Mouse (Mus musculus) midbrain, embryonic 12.5 days (tissue): ENCODE results near the gene Pkmyt1. TPM values are rescaled to one million over a fixed set of nuclear protein-coding genes. Genes with fewer than 3 reads are reported as not detected.

ENCODE experiments used
- ATAC-seq: fragments of 200-750 bp; cut with Nextera tagmentation; 2 replicates; pipeline ENCODE4 v1.8.0; 2017; ENCODE audit warnings: low read depth, moderate TSS enrichment, moderate library complexity; ENCODE audit not compliant: low FRiP score
- H3K27ac ChIP-seq: fragments of 300-500 bp; sonication (generic); replicated peaks from 2 replicates; pipeline ENCODE4 v1.5.1; 2016; ENCODE audit warnings: mild to moderate bottlenecking
- H3K27me3 ChIP-seq: fragments of 300-500 bp; sonication (generic); 2 replicates; pipeline ENCODE4 v1.6.1; 2016; ENCODE audit warnings: mild to moderate bottlenecking
- H3K36me3 ChIP-seq: fragments of 300-500 bp; sonication (generic); 2 replicates; pipeline ENCODE4 v1.6.1; 2016
- H3K4me1 ChIP-seq: fragments of 300-500 bp; sonication (generic); 2 replicates; pipeline ENCODE4 v1.6.1; 2016
- H3K4me2 ChIP-seq: fragments of 300-500 bp; sonication (generic); replicated peaks from 2 replicates; pipeline ENCODE4 v1.6.1; 2016; ENCODE audit warnings: mild to moderate bottlenecking, moderate library complexity
- H3K4me3 ChIP-seq: fragments of 300-500 bp; sonication (generic); 2 replicates; pipeline ENCODE4 v1.5.1; 2016; ENCODE audit warnings: mild to moderate bottlenecking
- H3K9ac ChIP-seq: fragments of 300-500 bp; sonication (generic); replicated peaks from 2 replicates; pipeline ENCODE4 v1.6.1; 2016; ENCODE audit warnings: mild to moderate bottlenecking, moderate library complexity
- H3K9me3 ChIP-seq: fragments of 300-500 bp; sonication (generic); 2 replicates; pipeline ENCODE4 v1.6.1; 2016; ENCODE audit warnings: mild to moderate bottlenecking
- WGBS: fragments of 180-500 bp; shearing (Covaris S2); methylation state at CpG from one replicate; pipeline ENCODE4 v1.1.7; 2016; 5-methylcytosine and 5-hydroxymethylcytosine counted together
- polyA plus RNA-seq: library from polyadenylated mRNA; unstranded; fragments of >200 nt; fragmentation: Nextera tagmentation; extraction: Ambion mirVana; gene quantifications from 2 replicates; pipeline ENCODE4 v1.2.1, GENCODE M21; 2016

The Pkmyt1 gene
- polyA plus RNA-seq, 1 experiment from 2014 or later = 40.8 TPM

DNA sequence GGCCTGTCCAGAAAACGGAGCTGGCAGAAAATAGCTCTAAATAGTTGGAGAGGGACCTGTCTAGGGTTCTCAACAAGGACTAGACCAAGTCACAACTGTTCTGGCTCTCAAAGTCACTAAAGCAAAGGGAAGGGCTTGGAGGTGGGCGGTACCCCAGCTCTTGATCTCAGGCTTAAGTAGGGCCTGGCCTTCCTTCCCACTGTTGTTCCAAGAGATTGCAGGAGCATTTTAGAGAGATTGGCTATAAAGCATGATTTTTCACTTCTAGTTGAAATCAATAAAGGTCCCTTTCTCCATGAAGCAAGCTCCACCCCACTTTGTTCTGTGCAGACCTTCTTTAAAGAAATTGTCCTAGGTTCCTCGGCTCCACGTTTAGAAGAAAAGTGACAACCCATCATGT, 659 bp upstream of the Pkmyt1 start:
- H3K27ac ChIP-seq = no peak overlapping the region
- H3K4me2 ChIP-seq = peak overlapping the region; percentile 95
- H3K4me3 ChIP-seq = peak overlapping the region; percentile 93
- no peaks in the 10 kb centered on the region for H3K27me3 ChIP-seq
- 69% methylated on average over 4 of the region's 4 CpGs for WGBS
- ATAC-seq = no peak
- peaks cover 14% of the 10 kb centered on the region for H3K4me1 ChIP-seq
- no peaks in the 10 kb centered on the region for H3K36me3 ChIP-seq
- no peaks in the 10 kb centered on the region for H3K9me3 ChIP-seq
- peak overlapping the region; percentile 42; the same call in 1 of the 2 replicates for H3K9ac ChIP-seq

DNA sequence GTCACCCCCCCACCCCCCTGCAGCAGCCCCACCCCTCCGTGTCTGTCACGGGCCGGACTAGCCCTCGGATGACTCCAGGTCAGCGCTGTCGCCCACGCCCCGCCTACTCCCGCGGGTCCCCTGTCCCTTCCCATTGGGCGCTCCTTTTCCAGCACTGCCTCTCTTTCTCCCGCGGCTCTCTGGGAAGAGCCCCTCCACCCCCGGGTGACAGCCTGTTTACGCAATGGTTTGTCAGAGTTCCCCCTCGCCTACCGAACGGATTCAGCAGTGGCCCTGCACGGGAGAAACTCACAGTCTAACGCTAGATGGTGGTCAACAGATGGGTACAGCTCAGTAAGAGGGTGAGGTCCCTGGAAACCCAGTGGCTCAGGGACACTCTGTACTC, 614 bp downstream of the Pkmyt1 start:
- H3K9ac ChIP-seq = peak overlapping the region; percentile 76
- H3K4me3 ChIP-seq = peak overlapping the region; percentile 93
- peak overlapping the region; percentile 95 for H3K4me2 ChIP-seq
- peak; percentile 78 for ATAC-seq
- H3K27ac ChIP-seq = peak overlapping the region; percentile 65
- no peaks in the 10 kb centered on the region for H3K36me3 ChIP-seq
- H3K4me1 ChIP-seq = peaks cover 14% of the 10 kb centered on the region
- H3K9me3 ChIP-seq = no peaks in the 10 kb centered on the region
- 1% methylated on average over 19 of the region's 20 CpGs for WGBS
- no peaks in the 10 kb centered on the region for H3K27me3 ChIP-seq

DNA sequence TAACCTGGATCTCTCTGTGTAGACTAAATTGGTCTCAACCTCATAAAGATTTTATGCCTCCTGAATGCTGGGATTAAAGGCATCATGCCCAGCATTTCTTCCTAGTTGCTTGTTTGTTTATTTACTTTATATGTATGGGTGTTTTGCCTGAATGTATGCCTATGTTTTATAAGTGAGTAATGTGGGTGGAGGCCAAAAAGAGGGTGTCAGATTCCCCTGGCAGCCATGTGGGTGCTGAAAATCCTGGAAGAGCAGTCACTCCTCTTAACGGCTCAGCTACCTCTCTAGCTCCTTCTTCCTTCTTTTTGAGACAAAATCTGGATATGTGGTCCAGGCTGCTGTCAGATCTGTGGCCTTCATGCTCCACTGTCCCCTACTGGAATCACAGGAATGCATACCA, 4.3 kb downstream of the Pkmyt1 start:
- peaks cover 17% of the 10 kb centered on the region for H3K36me3 ChIP-seq
- ATAC-seq = no peak
- WGBS = 82% methylated on average over 1 of the region's 1 CpGs
- H3K4me1 ChIP-seq = peaks cover 14% of the 10 kb centered on the region
- H3K27me3 ChIP-seq = no peaks in the 10 kb centered on the region
- H3K4me2 ChIP-seq = no peak overlapping the region
- no peaks in the 10 kb centered on the region for H3K9me3 ChIP-seq
- no peak overlapping the region for H3K9ac ChIP-seq
- H3K27ac ChIP-seq = no peak overlapping the region
- no peak overlapping the region for H3K4me3 ChIP-seq

DNA sequence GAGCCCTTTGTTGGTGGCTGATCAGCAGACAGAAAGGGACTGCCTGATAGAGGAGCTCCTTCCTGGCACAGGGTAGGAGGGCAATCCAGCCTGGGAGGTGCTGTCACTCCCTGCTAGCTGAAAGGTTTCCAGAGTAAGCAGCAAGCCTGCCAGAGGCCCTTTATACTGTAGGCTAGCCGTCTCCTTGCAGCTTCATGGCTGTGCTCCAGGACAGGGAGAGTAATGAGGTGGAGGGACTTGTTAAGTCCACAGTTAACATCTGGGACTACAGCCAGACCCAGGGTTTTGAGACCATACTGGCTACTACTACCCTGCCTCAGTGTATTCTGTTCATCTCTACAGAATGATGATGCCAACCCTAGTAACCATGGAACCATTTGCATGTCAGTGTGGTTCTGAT, 8.2 kb downstream of the Pkmyt1 start:
- Histone ChIP-seq H3K9ac (no peak overlapping the region), H3K36me3 (peaks cover 38% of the 10 kb centered on the region), H3K4me1 (peaks cover 17% of the 10 kb centered on the region), H3K4me3 (no peak overlapping the region), H3K27ac (no peak overlapping the region), H3K27me3 (peaks cover 8% of the 10 kb centered on the region; the same call in 1 of the 2 replicates), H3K9me3 (no peaks in the 10 kb centered on the region), H3K4me2 (no peak overlapping the region)
- no peak for ATAC-seq
- WGBS = 85% methylated on average over 1 of the region's 1 CpGs

DNA sequence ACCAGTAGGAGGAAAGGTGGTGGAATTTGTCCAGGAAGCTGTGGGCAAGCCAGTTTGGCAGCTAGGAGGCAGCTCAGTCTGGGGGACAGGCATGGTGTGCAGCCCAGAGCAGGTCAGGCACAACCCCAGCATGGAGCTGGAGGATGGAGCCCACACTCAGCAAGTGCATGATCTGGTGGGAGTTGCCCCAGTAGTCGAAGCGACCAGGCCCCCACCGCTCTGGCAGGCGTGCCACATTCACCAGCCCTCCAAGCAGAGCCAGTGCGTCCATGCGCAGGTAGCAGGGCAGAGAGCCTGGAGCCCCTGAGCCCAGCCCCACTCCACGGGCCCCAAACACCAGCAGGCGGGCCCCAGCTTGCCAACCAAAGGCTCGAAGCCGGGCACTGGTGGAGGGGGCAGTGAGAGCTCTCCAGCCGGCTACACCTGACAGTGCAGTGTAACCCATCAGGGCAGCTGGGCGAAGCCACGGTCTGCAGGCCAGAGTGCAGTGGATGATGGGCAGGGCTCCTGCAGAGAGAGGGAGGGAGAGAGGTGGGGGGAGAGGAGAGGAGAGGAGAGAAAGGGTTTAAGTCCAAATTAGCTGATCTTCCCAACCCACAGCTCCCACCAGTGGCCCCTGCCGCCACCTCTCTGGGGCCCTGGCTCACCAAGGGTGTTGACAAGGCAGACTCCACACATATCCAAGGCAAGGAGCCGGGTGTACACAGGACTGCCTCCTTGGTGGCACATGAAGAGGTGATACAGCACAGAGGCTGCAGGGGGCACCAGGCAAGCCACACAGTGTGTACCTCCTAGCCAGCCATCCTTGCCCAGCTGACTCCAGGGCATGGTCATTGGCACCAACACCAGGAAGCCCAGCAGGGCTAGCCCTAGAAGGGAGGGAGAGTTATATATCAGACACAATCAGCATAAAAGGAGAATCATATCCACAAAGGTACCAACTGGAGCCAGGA, 11.6 kb downstream of the Pkmyt1 start:
- no peak overlapping the region for H3K27ac ChIP-seq
- WGBS = 59% methylated on average over 15 of the region's 15 CpGs
- peaks cover 32% of the 10 kb centered on the region for H3K27me3 ChIP-seq
- H3K9ac ChIP-seq = peak overlapping the region; percentile 24; the same call in 1 of the 2 replicates
- peaks cover 38% of the 10 kb centered on the region for H3K36me3 ChIP-seq
- no peak for ATAC-seq
- H3K4me1 ChIP-seq = peaks cover 31% of the 10 kb centered on the region
- peak overlapping the region; percentile 66 for H3K4me2 ChIP-seq
- H3K9me3 ChIP-seq = no peaks in the 10 kb centered on the region
- no peak overlapping the region for H3K4me3 ChIP-seq

DNA sequence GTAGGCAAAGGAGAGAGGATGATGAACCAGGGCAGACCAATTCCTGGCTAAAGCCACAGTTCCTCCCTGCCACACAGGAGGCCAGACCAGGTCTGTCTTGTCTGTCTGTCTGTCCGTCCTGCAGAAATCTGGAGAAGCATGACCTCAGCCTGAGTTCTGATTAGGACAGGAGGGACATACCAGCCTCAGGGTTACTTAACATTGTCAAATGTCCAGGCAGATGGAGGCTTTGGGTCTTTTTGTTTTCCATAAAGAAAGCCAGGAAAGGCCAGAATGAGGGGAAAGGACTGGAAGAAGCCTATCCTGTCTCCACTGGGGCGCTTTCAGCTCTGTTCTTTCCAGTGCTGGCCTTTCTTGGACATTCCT, 12.7 kb downstream of the Pkmyt1 start:
- ATAC-seq = no peak
- WGBS = 38% methylated on average over 2 of the region's 2 CpGs
- H3K36me3 ChIP-seq = peaks cover 37% of the 10 kb centered on the region
- peak overlapping the region; percentile 66 for H3K4me2 ChIP-seq
- H3K4me1 ChIP-seq = peaks cover 31% of the 10 kb centered on the region
- H3K27me3 ChIP-seq = peaks cover 42% of the 10 kb centered on the region
- peak overlapping the region; percentile 79 for H3K27ac ChIP-seq
- H3K9ac ChIP-seq = peak overlapping the region; percentile 64
- H3K9me3 ChIP-seq = no peaks in the 10 kb centered on the region
- peak overlapping the region; percentile 69 for H3K4me3 ChIP-seq

DNA sequence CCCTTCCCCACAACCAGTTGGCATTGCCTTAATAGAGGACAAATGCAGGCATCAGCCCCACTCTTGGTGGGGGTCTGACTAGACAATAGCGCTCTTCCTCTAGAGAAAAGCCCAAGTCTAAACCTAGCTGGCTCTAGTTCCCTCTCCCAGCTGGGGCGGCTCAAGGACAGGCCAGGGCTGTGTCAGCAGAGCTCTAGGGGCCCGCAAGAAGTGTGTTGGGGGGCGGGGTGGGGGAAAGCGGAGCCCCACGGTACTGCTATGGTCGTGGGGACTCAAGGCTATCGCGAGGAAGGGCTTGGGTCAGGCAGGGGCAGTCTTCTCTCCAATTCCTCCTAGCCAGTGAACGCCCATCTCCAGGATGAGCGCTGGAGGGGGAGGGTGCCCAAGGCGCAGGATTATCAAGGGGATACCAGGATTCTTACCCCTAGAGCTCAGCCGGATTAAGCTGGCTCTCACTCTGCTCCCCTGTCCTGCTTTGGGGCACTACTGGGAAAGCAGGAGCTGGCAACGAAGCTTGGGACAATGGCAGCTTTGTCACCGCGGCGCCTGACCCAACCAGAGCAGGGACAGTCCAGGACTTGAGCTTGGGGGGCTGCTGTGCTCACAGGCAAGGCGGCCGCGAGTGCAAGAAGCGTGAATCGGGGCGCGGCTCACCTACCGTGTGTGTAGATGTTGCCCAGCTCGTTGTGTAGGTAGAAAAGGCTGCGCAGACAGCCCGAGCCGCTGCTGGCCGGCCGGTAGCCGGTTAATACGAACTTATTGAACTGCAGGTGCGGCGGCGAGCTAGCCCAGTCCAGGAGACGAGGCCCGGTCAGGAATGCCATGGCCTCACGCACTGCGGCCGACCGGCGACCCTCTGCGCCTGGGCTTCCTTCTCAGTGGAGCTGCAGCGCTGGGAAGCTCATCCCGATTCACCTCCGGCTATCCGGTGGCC, 13.3 kb downstream of the Pkmyt1 start:
- ATAC-seq = peak; percentile 44
- H3K9ac ChIP-seq = peak overlapping the region; percentile 64

DNA sequence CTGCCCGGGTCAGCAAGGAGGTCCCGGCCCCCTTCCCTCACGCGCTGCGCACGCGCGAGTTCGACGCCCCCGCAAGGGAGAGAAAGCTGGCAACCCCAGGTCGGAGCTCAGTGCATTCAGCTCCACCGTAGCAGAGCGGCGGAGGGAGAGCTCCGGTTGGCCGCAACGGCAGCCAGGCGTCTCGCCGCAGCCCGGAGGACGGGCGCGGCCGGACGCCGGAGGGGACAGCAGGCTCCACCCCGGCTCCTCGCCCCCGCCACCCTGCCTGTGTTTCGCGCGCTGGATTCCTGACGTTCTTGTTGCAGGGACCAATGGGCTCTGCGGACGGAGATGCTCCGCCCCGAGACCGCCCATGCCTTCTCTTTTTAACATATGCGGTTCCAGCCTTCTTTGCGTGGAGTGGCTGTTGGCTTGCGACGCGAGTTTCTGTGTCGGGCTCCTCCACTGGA, 14.0 kb downstream of the Pkmyt1 start:
- Histone ChIP-seq H3K27ac (peak overlapping the region; percentile 79), H3K4me2 (peak overlapping the region; percentile 66), H3K36me3 (peaks cover 24% of the 10 kb centered on the region), H3K9ac (peak overlapping the region; percentile 64), H3K4me3 (peak overlapping the region; percentile 69), H3K4me1 (peaks cover 41% of the 10 kb centered on the region), H3K27me3 (peaks cover 56% of the 10 kb centered on the region), H3K9me3 (no peaks in the 10 kb centered on the region)
- under 1% methylated on average over 46 of the region's 46 CpGs for WGBS
- ATAC-seq = peak; percentile 81

More for the DNA sequence above, 13.3 kb downstream of the Pkmyt1 start:
- Histone ChIP-seq H3K4me1 (peaks cover 34% of the 10 kb centered on the region), H3K27ac (peak overlapping the region; percentile 79), H3K9me3 (no peaks in the 10 kb centered on the region), H3K4me3 (peak overlapping the region; percentile 69), H3K4me2 (peak overlapping the region; percentile 66), H3K27me3 (peaks cover 49% of the 10 kb centered on the region), H3K36me3 (peaks cover 31% of the 10 kb centered on the region)
- under 1% methylated on average over 48 of the region's 48 CpGs for whole genome bisulfite sequencing

DNA sequence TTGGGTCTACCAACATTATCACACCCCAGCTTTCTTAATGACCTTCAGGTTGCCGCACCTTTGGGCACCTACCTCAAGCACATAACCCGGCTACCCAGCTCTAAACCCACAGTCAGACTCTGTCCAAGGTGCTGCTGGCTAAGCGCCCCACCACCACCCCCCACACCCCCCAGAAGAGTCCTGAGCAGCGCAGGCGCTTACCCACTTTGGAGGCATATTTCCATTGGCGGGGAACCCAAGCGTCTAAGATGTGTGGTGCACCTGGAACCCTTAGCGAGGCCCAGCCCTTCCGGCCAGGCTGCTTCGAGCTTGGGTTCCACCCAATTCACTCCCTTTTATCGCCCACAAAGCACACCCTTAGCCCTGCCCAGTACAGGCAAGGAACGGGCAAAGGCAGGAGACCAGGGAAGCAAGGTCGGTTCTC, 14.5 kb downstream of the Pkmyt1 start, which contains the start of gene Paqr4:
Paqr4 (minus strand) TSS at position 270 of the 424 bp plus-strand sequence.
- H3K4me3 ChIP-seq = peak within 1 kb of the TSS; percentile 69
- ATAC-seq = peak; percentile 0; the same call in 1 of the 2 replicates
- H3K27me3 ChIP-seq = peaks cover 60% of the 10 kb centered on the region
- H3K36me3 ChIP-seq = peaks cover 19% of the 10 kb centered on the region
- peak within 1 kb of the TSS; percentile 64 for H3K9ac ChIP-seq
- peaks cover 45% of the 10 kb centered on the region for H3K4me1 ChIP-seq
- H3K9me3 ChIP-seq = no peaks in the 10 kb centered on the region
- H3K4me2 ChIP-seq = peak within 1 kb of the TSS; percentile 66
- peak within 1 kb of the TSS; percentile 79 for H3K27ac ChIP-seq
- 12% methylated on average over 13 of the region's 13 CpGs for WGBS

DNA sequence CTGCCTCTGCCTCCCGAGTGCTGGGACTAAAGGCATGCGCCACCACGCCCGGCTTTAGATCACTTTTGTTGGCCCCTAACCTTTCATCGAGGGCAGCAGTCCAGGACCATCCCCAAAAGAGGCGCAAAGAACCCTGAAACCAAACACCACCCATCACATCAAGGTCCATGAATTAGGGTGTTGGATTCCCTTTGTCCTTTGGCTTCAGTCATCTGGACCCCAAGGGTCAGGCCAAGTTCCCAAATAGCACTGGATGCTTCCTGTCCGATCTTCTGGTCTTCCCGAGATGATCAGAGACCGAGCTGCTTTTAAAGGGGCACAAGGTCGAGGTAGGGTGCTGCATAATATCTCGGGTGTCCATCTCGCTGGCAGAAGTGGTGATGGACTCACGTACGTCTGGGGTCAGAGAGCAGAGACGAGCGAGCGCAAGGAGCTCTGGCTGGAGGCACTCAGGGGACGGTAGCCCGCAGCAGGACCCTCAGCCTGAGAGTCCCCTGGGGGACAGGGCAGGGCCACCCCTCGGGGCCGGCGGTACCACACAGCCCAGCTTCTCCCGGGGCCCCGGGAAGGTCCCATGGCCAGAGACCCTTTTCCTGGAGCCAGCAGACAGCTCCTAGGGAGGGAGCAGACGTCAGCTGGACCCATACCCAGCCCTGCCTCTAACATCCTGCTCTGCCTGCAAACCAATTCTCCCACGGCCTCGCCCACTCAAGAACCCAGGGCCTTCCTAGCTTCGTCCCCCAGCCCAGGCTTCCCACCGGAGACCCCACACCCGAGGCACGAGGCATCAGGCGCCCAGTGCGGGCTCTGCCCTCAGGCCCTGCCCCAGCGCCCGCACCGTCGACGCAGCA, 15.4 kb downstream of the Pkmyt1 start:
- no peak for ATAC-seq
- H3K36me3 ChIP-seq = peaks cover 10% of the 10 kb centered on the region
- peaks cover 53% of the 10 kb centered on the region for H3K4me1 ChIP-seq
- 53% methylated on average over 34 of the region's 38 CpGs for WGBS
- H3K4me2 ChIP-seq = peak overlapping the region; percentile 43; the same call in 1 of the 2 replicates
- H3K9ac ChIP-seq = no peak overlapping the region; the same call in 1 of the 2 replicates
- no peak overlapping the region for H3K27ac ChIP-seq
- H3K4me3 ChIP-seq = peak overlapping the region; percentile 24; the same call in 1 of the 2 replicates
- H3K9me3 ChIP-seq = no peaks in the 10 kb centered on the region
- peaks cover 70% of the 10 kb centered on the region for H3K27me3 ChIP-seq
